Mouse (Mus musculus) liver, adult 2 months (tissue): ENCODE measurements around the gene Epdr1. TPM values are rescaled to one million over a fixed set of nuclear protein-coding genes. Genes with fewer than 3 reads are reported as not detected.

Source experiments
- DNase-seq: peaks from one replicate; pipeline ENCODE4 v3.0.0-alpha.2; 2011; ENCODE audit warnings: low read depth, low spot score; ENCODE audit errors: extremely low read depth
- H3K27ac ChIP-seq: fragments of 200-500 bp; replicated peaks from 2 replicates; pipeline ENCODE4 v1.5.1; 2012; ENCODE audit warnings: low read depth, mild to moderate bottlenecking, control low read depth, inconsistent platforms, low read length; ENCODE audit not compliant: insufficient read depth
- H3K27me3 ChIP-seq: fragments of 200-500 bp; 2 replicates; pipeline ENCODE4 v1.6.1; 2012; ENCODE audit warnings: mild to moderate bottlenecking, moderate library complexity, low read length, inconsistent platforms; ENCODE audit not compliant: control insufficient read depth, insufficient read depth
- H3K36me3 ChIP-seq: fragments of 200-500 bp; 2 replicates; pipeline ENCODE4 v1.6.1; 2012; ENCODE audit warnings: low read length, inconsistent platforms; ENCODE audit not compliant: control insufficient read depth, insufficient read depth
- H3K4me1 ChIP-seq: fragments of 200-500 bp; 2 replicates; pipeline ENCODE4 v1.6.1; 2011; ENCODE audit warnings: low read length; ENCODE audit not compliant: control insufficient read depth, insufficient read depth
- H3K4me3 ChIP-seq: fragments of 200-500 bp; 2 replicates; pipeline ENCODE4 v1.5.1; 2011; ENCODE audit warnings: low read depth, mild to moderate bottlenecking, control low read depth, low read length, moderate library complexity; ENCODE audit not compliant: insufficient read depth
- H3K79me2 ChIP-seq: fragments of 200-500 bp; 2 replicates; pipeline ENCODE4 v1.6.1; 2012; ENCODE audit warnings: inconsistent platforms, mild to moderate bottlenecking, low read length, moderate library complexity; ENCODE audit not compliant: control insufficient read depth, insufficient read depth
- H3K9ac ChIP-seq: fragments of 200-500 bp; 2 replicates; pipeline ENCODE4 v1.6.1; 2012; ENCODE audit warnings: low read depth, mild to moderate bottlenecking, control low read depth, inconsistent platforms, low read length
- CTCF ChIP-seq: fragments of 200-500 bp; IDR thresholded peaks from 2 replicates; pipeline ENCODE4 v1.5.1; 2011; ENCODE audit warnings: low read depth, low read length, control low read depth
- POLR2A ChIP-seq: fragments of 200-500 bp; IDR thresholded peaks from 2 replicates; pipeline ENCODE4 v1.6.1; 2011; ENCODE audit warnings: low read length, control low read depth; ENCODE audit not compliant: insufficient read depth; ENCODE audit errors: extremely low read depth
- WGBS: fragments of 180-500 bp; shearing (Covaris S2); methylation state at CpG from one replicate; pipeline ENCODE4 v1.1.7; 2018; 5-methylcytosine and 5-hydroxymethylcytosine counted together
- polyA plus RNA-seq: library from polyadenylated mRNA; depleted of rRNA; stranded (reverse); fragments of >200 nt; gene quantifications from 2 replicates; pipeline ENCODE4 v1.2.3, GENCODE M21; 2012; rRNA removed
- total RNA-seq: library from RNA; depleted of rRNA; stranded (reverse); fragments of >200 nt; gene quantifications from 2 replicates; pipeline ENCODE4 v1.2.3, GENCODE M21; 2014; rRNA removed

The Epdr1 gene
- total and polyA plus RNA-seq, 2 experiments: 0.65 to 0.80 TPM

GRCm38 (mm10) chr13:19562510-19562909 is 57.2 kb downstream of the Epdr1 start:
- no peaks in the 10 kb centered on the region for H3K79me2 ChIP-seq
- H3K4me1 ChIP-seq: no peaks in the 10 kb centered on the region
- WGBS: 85% methylated on average over 1 of the region's 1 CpGs
- H3K4me3 ChIP-seq: no peak overlapping the region
- no peak for DNase-seq
- H3K27me3 ChIP-seq: no peaks in the 10 kb centered on the region
- H3K36me3 ChIP-seq: no peaks in the 10 kb centered on the region
- H3K9ac ChIP-seq: no peak overlapping the region
- TF ChIP-seq CTCF (no peak), POLR2A (no peak)
- no peak overlapping the region for H3K27ac ChIP-seq

DNA sequence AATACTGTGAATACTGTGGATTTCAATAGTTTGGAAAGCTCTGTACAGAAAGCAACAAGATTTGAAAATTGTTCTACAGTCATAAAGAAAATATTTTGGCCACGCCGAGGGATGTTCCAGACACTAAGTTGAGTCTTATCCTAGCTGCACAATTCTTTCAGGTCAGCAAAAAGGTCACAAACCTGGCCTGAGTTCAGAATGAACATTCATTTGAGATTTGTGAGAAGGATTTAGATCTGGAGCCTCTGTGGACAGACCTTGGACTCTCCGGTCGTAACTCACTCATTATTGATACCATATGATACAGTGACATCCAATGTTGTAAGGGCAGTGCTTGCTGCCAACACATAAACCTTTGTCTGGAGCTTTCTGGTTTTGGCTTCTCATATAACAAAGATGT is 64.3 kb downstream of the Epdr1 start:
- Histone ChIP-seq H3K4me1 (no peaks in the 10 kb centered on the region), H3K79me2 (no peaks in the 10 kb centered on the region), H3K36me3 (no peaks in the 10 kb centered on the region), H3K27ac (no peak overlapping the region), H3K9ac (no peak overlapping the region), H3K4me3 (no peak overlapping the region), H3K27me3 (no peaks in the 10 kb centered on the region)
- 93% methylated on average over 4 of the region's 4 CpGs for WGBS
- TF ChIP-seq CTCF (no peak), POLR2A (no peak)
- DNase-seq: no peak

Other genes starting within 250 kb of the Epdr1 start
- gene Stard3nl, start 224.1 kb downstream of the Epdr1 start, total RNA-seq: 15.0 and 17.5 TPM in 2 replicates
- gene Stard3nl, start 224.1 kb downstream of the Epdr1 start, polyA plus RNA-seq: 6.9 and 8.5 TPM in 2 replicates
- 0.09 and 0.20 TPM in 2 replicates for gene Sfrp4, start 3.2 kb upstream of the Epdr1 start, total RNA-seq
- 0.02 TPM in 1 of 2 replicates, not detected in the other for gene Sfrp4, start 3.2 kb upstream of the Epdr1 start, polyA plus RNA-seq
- not detected in 2 replicates for gene Nme8, start 77.9 kb upstream of the Epdr1 start, total RNA-seq
- gene Nme8, start 77.9 kb upstream of the Epdr1 start, polyA plus RNA-seq: not detected in 2 replicates
- gene Gpr141, start 204.3 kb upstream of the Epdr1 start, total RNA-seq: 0.18 and 0.27 TPM in 2 replicates
- 0.02 TPM in 1 of 2 replicates, not detected in the other for gene Gpr141, start 204.3 kb upstream of the Epdr1 start, polyA plus RNA-seq